Mouse (Mus musculus) adrenal gland, postnatal 36 days (tissue): ENCODE results near the gene Smyd2. TPM values are rescaled to one million over a fixed set of nuclear protein-coding genes. Genes with fewer than 3 reads are reported as not detected.

ENCODE experiments used
- DNase-seq, 2 experiments: peaks; one replicate each; pipeline ENCODE4 v3.0.0; 2021; ENCODE audit warnings: mixed read lengths in 1 of 2
- total RNA-seq, 2 experiments: library from RNA; stranded (reverse); gene quantifications; 2 replicates each; pipeline ENCODE4 v1.2.3; 2021

The Smyd2 gene
- total RNA-seq, 2 experiments from 2014 or later = 76.7 to 81.8 TPM

DNA sequence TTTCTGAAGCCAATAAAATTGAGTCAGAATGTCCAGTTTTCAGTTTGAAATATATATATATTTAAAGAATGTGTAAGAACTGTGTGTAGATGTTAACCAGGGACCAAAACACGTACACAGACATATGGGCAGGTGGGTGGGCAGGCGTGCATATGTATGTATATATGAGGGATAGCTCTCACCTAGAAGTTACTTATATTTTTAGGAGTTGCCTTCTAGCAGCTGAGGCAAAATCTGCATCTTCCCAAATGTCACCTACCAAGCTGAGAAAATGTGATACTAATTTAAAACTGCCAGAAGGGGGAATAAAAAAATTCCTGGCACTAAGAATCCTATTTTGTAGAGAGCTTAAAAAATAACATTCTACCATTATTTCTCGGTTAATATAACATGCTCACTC, 2.4 kb downstream of the Smyd2 start:
- DNase-seq = no peak

DNA sequence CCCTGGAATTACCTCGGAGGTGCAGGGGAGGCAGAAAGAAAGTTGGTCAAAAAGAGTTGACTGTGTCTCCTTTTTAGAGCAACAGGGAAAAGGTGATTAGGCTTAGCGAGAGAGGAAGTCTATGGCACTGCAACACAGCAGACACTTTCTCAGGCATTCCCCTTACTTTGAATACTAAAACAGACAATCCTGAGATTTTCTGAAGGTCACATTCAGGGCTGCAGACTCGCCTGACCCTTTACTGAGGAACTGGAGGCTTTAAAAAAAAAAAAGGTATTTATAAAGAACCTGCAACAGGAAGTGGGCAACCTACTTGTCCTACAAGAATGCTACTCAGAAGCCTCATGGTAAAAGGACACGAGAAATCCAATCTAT, 5.0 kb downstream of the Smyd2 start:
- DNase-seq = no peak

DNA sequence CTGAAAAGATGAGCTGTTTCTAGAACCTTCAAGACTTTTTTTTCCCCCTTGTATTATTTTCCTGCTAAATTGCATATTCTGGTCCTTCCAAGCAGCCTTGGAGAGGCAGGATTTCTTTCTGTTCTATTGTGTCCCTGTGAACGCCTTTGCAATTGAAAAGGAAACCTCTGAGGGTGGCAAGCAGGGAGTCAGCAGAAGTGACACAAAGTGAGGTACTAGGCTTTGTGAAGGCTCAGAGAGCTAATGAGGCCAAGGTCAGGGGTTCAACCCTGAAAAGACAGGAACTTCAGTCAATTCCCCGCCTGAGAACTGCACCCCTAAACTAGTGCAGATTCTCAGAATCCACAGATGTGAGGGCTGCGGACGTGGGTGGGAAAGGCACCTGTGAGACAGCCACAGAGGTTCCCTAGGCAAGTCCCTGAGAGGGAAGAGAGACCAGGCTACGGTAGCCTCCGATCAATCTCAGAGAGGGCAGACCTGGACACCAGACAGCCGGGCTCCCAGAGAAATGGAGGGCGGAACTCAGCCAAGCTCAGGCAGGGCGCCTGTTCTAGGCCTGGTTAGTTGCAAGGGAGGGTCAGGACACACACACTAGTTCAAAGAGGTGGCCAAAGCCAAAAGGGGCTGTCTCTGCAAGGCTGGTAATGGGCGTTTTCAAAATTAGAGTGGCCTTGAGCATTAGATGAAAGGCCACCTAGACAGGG, 5.6 kb downstream of the Smyd2 start:
- DNase-seq = peak; percentile 20 to 46

DNA sequence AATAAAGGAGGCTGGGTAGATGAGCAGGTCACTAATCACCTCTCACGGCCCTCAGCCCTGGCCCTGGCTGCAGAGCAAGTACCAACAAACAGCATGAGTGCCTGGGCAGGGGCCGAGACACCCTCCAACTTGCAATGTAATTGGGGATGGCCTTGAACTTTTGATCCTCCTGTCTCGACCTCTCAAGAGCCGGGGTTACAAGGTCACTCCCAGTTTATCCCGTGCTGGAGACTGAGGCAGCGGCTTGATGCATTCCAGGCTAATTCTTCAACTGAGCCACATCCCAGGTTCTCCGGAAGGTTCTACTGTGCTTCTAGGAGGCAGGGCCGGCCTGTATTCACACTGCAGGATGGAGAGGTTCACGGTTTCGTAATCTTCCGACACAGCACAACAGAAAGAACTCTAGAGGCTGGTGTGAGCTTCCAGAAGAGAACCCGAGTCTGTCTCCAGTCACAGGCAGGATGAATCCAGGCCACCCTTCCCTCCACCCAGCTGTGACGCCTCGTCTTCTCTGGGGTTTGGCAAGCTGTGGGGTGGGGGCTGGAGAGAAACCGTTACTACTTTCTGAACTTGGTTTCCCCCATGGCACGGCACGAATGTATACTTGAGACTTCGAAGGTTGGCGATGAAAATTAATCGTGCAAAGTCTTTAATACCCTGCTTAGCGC, 8.9 kb downstream of the Smyd2 start:
- DNase-seq = no peak

DNA sequence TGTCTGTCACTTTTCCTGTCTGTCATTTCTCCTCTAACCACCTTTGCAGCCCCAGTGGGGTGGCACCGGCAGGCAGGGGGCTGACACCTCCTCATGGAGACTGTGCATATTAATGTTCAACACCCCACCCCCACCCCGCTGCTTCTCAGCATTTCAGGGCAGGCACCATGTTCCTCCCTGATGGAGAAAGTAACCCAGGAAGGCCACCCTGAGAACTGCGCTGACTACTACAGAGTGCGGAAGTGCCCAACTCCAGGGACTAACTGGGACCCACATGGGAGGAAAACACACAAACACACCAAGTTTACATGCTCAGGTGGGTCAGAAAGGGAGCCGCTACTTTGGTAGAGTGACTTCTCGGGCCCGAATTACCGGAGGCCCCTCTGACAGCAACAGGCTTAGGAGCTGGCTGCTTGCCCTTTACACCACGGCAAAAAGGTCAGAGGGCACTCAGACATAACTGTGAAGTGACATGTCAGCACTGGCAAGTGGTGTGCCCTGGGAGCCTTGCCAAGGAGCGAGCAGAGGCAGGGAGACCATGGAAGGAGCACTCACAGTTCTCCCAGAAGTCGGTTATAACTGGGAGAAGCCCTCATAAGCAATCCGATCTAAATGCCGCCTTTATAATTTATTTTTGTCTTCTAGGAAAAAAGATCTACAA, 11.3 kb downstream of the Smyd2 start:
- DNase-seq = peak; percentile 86 to 88

DNA sequence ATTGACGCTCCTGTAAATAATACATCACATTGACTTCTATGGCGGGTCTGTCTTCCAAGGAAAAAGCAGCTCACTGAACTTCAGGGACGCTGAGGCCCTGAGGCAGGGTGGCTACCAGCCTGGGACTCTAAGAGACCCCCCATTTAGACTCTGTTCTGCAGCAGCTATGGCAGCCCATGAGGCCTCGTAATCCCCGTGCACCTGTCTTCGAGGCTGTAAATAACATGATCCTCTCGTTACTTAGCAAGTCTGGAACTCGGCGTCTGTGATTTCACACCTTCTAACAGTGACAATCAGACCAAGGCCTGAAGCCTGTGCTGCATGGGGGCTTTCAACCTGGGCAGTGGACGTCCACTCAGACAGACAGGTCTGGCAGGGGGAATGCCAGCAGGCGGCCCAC, 19.0 kb downstream of the Smyd2 start:
- no peak for DNase-seq

DNA sequence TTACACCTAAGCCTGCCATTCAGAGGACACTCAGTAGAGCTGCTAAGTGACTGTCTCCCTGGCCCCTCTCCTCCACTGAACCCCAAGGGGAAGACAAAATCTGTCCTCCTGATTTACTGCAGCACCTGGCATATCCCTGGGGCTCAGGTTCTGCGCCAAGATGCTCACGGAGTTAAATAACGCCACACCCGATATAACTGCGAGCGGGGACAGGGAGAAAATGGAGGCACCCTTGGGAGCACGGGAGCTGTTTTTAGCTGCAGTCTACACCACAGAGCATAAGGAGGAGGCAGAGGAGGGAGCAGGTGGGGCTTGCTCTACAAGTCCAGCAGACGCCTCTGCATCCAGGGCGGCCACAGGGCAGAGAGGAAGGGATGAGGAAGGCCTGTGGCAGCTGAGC, 19.8 kb downstream of the Smyd2 start:
- no peak for DNase-seq

DNA sequence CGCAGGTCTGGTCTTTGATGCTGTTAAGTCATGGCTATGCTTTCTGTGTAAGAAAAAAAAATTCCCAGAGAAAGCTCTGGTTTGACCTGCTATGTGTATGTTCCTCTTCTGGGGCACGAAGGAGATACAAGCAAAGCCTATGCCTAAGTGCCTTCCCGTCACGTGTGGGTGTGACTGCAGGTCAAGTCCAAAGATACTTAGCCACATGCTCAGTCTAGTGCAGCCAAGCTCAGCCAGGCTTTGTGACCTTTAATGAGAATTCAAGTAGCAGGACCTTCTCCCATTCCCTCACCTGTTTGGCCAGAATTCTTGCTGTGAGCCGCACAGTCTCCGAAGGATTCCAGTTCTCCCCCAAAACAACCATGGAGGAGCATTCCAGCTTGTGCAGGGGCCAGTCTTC, 22.6 kb downstream of the Smyd2 start:
- no peak for DNase-seq

DNA sequence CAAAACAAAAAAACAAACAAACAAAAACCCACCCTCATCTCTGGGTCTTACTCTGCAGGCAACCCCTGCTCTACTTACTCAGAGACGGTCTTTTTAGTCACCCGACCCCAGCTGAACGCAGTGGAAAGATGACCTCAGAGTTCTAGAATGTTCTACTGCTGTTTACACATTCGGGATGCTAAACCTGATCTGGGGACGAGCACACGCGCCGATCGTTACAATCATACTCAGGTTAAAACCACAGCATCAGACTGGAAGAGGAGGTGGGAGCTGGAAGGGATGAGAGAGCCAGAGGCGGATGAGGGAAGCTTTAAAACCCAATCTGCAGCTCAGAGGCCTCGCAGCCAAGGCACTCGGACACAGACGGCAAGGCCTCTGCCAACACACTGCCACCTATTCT, 23.5 kb downstream of the Smyd2 start:
- DNase-seq = no peak

DNA sequence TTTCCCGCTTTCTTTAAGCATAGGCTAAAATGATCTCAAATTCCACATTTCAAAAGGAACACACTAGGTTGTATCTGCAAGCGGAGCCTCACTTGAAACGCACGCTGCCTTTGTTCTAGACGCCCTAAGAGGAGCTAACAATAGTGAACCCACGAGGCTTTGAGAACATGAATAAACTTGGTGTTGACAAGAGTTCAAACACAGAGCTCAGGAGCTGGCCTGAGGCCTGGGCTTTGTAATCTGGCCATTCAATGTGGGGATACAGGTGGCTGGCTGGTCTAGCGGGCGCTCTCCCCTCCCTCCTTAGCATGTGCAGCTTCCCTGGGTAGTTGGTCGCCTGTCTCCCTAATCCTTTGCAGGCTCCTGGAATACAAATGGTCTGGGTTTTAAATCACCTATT, 24.3 kb downstream of the Smyd2 start:
- DNase-seq = no peak

DNA sequence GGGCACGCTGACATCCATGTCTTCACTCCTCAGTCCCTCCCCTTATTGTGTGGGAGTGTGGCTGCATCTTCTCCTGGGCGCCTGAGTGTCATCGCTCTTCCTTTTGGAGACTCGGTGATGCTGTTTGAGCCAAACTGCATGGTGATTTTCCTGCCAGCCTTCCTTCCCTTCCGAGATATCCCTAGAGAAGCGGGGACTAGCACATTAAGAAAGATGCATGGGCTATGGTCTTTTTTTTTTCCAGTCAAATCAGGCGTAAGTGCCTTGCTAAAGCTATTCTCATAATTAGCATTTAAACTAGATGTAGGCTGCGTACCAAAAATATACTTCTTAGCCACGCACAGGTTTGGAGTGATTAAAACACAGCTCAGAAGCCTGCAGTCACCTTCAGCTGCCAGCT, 28.0 kb downstream of the Smyd2 start:
- DNase-seq = no peak

DNA sequence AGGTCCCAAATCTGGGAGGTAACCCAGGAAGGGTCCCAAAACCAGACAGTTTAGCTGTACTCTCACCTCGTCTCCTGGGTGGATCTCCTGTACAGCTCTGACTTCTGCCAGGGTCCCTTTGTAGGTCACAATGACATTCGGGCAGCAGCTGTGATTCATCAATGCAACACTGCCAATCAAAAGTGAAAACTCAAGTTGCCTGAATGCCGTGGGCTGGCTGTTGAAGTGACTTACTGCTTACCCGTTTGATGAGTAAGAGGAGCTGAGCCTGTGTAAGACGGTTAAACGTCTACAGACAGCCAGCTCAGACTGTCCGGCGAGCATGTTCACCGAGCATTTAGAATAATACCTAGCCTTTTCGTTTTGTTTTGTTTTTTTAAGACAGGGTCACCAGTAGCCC, 33.4 kb downstream of the Smyd2 start:
- peak; percentile 21 to 32 for DNase-seq

DNA sequence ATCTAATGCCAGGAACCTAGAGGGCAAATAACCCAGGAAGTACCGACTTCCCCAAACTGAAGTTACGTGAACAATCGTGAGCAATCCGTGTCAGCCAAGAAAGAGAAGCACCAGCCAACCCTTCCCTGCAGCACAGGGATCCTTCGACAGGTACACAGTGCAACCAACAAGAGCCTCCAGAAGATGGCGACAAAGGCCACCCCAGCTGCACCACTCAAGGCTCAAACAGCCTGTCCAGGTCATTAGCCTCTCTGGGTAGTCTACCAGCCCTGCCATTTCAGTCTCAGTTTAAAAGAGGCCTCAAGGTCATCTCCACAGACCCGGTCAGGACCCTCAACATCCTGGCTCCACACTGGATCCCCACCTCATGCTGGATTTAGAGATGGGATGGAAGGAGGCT, 34.6 kb downstream of the Smyd2 start:
- peak; percentile 72 to 79 for DNase-seq

DNA sequence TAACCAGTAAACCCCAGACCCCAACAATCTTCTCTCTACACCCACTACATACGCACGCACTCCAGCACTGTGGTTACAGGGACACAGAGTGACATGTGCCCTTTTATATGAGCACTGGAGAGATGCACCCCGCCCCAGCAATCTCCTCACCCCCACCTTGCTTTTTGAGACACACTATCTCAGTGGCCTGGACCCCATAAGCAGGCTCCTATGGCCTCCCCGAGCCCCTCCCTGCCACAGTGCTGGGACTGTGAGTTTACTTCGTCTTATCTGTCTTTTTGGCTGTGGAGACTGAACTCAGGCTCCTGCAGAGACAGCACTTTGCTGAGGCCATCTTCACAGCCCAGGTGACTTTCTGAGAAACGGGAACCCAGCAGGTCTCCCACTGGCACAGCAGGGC, 36.2 kb downstream of the Smyd2 start:
- DNase-seq = no peak

DNA sequence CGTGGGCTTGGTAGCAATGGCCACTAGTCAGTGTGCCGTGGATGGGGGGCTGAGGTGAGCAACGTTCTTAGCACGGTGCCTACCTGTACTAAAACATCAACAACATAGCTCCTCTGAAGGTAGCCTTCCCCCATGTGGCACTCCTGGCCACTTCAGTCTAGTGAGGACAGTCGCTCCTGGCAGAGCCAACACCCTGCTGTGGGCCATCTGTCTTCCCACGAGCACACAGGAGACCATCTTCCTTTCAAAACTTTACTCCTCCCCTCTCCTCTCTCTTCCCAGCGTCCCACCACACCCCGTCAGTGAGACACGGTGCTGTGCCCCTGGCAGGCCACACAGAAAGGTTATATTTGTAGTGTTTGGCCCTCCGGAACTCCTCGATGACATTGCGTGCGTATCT, 37.2 kb downstream of the Smyd2 start:
- no peak for DNase-seq

DNA sequence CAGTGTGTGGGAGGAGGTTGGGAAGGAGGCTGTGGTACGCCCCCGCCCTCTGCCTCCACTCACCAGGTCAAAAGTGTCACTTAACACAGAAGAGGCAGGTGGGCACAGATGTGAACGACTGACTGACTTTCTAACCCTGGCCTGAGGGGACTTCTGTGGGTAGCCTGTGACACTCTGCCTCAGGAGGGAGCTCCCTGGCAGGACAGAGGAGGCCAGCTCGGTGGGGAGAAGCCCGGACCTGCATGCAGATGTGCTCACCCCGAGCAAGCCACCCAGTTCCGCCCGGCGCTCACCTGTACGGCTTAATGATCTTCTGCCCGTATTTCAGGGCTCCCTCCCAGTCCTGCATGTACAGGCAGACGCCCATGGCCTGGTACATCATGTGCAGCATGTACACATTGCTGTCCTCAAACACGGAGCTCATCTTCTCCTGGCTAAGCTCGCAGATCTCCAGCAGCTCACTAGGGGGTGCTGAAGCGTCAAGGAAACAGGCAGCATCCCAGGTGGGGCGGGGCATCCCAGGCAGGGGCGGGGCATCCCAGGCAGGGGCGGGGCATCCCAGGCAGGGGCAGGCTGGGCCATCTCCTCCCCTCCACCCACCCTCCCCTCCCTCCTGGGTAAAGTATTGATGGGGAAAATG, 38.5 kb downstream of the Smyd2 start:
- peak; percentile 51 to 70 for DNase-seq

DNA sequence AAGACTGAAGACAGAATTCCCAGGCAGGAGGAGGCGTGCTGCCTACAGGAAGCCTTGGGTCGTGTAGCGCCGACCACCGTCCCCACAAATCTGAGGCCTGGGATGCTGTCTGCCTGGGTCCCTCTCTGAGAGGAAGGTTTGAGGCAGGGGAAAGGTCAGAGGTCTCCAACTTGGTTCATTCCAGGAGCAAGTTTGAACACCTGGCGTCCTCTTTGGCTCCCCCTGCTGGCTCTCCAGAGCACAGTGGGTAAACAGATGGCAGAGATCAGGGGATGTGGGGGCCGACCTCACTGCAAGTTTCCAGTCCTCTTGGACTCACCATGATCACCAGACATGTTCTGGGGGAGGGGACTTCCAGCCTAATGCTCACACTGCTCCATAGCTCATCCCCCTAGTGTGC, 39.3 kb downstream of the Smyd2 start:
- peak; percentile 37 to 69 for DNase-seq

DNA sequence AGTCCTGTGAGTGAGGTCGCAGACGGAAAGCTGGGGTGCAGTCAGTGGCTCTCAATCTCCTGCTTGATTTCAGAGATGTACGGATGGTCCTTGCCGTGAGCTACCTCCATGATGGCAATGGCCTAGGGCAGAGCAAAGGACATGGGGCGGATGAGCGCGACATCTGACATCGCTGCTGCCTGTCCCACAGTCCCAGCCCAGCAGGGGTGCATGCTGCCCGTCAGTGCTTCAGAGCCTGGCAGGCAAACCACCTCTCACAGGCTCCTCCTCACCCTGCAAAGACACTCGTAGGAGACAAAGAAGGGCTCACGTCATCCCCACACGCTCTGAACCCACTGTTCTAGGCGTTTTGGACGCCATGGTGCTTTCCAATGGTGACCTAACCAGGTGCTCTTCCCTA, 41.4 kb downstream of the Smyd2 start:
- DNase-seq = peak; percentile 18 to 34

DNA sequence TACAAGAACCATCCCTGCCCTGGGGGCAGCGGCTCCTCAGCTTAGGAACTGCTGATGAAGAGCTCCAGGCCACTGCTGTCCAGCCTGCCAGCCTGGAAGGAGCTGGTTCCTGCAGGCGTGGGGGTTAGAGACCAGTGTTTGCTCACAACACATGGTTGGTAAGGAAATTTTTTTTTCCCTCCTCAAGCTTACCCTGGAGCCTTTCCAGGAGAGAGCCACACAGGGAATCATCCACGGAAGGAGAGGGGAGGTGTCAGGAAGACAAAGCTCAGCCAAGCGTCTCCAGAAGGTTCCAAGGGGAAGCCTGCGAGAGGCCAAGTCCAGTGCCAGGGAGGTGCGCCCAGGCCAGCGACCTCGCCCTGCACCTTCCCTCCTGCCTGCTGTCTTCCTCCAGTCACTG, 42.2 kb downstream of the Smyd2 start:
- peak; percentile 50 to 67 for DNase-seq

DNA sequence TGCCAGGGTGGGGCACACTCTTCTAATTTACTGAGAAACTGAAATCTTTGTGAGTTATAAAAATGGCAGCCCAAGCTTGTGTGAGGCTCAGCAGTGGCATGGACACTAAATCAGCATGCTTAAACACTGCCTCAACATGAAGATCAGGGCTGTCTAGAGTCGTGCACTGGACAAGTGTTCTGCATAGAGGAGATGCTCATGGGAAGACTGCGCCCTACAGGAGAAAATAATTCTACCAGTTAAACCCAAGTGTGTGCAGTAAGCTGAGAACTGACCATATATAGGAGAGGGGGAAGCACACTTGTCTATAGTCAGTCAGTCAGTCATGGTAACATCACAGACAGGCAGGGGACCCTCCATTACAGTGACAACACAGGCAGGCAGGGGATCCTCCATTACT, 43.0 kb downstream of the Smyd2 start:
- DNase-seq = no peak

DNA sequence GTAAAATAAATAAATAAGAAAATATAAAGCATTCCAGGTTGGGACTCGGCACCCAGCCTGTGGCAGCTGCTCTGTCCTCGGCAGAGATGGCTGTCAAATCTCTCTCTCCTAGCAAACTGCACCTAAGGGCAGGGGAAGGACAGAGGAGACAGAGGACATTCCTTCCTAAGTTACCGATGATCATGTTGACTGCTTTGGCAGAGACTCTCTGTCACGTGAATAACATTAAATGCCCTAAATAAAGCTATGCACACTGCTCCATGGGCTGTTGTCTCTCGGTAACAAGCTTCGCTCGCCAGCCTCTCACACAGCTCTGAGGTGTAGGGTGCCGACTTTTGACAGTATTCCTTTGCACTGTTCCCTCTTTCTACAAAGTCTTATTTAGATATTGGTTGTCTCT, 46.0 kb downstream of the Smyd2 start:
- DNase-seq = no peak

DNA sequence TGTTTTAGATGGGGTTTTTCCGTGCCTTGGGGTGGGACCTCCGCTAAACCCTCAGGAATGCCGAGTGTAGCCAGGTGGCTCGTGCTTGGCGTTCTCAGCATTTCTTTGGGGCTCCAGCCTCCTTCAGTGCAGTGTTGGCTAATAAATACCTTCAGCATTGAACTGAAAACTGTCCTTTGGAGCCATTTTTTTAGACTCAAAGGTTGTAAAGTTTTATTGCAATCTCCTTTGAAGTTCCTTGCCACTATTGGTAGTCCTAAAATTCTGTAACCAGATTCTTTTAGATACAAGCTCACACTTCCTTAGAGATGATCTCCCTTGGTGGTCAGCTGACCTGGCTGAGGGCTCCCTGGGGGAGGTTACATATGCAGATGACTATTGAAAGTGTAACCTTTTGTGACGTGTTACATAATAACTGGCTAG, 46.7 kb downstream of the Smyd2 start:
- DNase-seq = no peak

DNA sequence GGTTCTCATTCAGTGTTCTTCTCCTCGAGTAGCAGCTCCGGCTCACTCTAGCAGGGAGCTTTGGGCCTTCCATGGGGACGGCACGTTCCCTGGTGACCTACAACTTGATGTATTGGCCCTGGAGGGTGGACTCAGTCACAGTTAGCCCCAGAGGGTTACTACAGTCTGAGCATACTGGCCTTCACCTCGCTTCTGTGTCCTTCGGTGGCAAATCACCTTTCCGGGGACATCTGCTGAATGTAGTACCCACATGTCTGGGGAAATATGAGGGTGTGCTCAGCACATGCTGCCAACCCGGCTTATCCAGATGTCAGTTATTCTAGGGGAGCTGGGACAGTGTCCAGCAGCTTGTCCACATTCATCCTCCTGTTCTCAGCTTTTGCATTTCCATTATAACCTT, 48.6 kb downstream of the Smyd2 start:
- peak; percentile 11 to 41 for DNase-seq
